Mouse (Mus musculus): ENCODE results near the gene Bbs9. TPM values are rescaled to one million over a fixed set of nuclear protein-coding genes. Genes with fewer than 3 reads are reported as not detected.

Bbs9 gene
- polyA plus RNA-seq, 1 experiment: 2.3 TPM

- H3K9me3 ChIP-seq: peaks cover 7% of the 10 kb centered on the region
- no peak overlapping the region for H3K4me3 ChIP-seq (replicated peaks)
- no peak for TF ChIP-seq GATA1 (IDR thresholded peaks at IDR 0.05; ENCODE audit: borderline replicate concordance, low read length)
- no peak for TF ChIP-seq FLI1 (IDR thresholded peaks at IDR 0.05; ENCODE audit: low read length)
- H3K36me3 ChIP-seq (replicated peaks; ENCODE audit: low read length): no peaks in the 10 kb centered on the region
- no peaks in the 10 kb centered on the region for H3K4me1 ChIP-seq
- no peaks in the 10 kb centered on the region for H3K27me3 ChIP-seq (replicated peaks)
Observed at GRCm38 (mm10) chr9:22613271-22613824, 137.8 kb downstream of the Bbs9 start.

- H3K36me3 ChIP-seq (replicated peaks; ENCODE audit: low read length): no peaks in the 10 kb centered on the region
- no peak for TF ChIP-seq FLI1 (IDR thresholded peaks at IDR 0.05; ENCODE audit: low read length)
- no peak for TF ChIP-seq GATA1 (IDR thresholded peaks at IDR 0.05; ENCODE audit: borderline replicate concordance, low read length)
- peaks cover 7% of the 10 kb centered on the region for H3K9me3 ChIP-seq
- no peaks in the 10 kb centered on the region for H3K4me1 ChIP-seq
- no peak overlapping the region for H3K4me3 ChIP-seq (replicated peaks)
- peaks cover 2% of the 10 kb centered on the region for H3K27me3 ChIP-seq (replicated peaks)
Observed at GRCm38 (mm10) chr9:22619245-22619644, 143.7 kb downstream of the Bbs9 start.

GRCm38 (mm10) chr9:22624966-22625365 is 149.5 kb downstream of the Bbs9 start:
- no peak overlapping the region for H3K4me3 ChIP-seq (replicated peaks)
- no peaks in the 10 kb centered on the region for H3K9me3 ChIP-seq
- peaks cover 10% of the 10 kb centered on the region; the same call in 1 of the 2 replicates for H3K4me1 ChIP-seq
- no peak for TF ChIP-seq GATA1 (IDR thresholded peaks at IDR 0.05; ENCODE audit: borderline replicate concordance, low read length)
- no peak for TF ChIP-seq FLI1 (IDR thresholded peaks at IDR 0.05; ENCODE audit: low read length)
- H3K36me3 ChIP-seq (replicated peaks; ENCODE audit: low read length): no peaks in the 10 kb centered on the region
- H3K27me3 ChIP-seq (replicated peaks): peaks cover 2% of the 10 kb centered on the region

- H3K4me3 ChIP-seq (replicated peaks): no peak overlapping the region
- H3K9me3 ChIP-seq: no peaks in the 10 kb centered on the region
- H3K36me3 ChIP-seq (replicated peaks; ENCODE audit: low read length): no peaks in the 10 kb centered on the region
- H3K27me3 ChIP-seq (replicated peaks): peaks cover 2% of the 10 kb centered on the region
- H3K4me1 ChIP-seq: peaks cover 14% of the 10 kb centered on the region
- no peak for TF ChIP-seq GATA1 (IDR thresholded peaks at IDR 0.05; ENCODE audit: borderline replicate concordance, low read length)
Observed at GRCm38 (mm10) chr9:22626014-22626413, 150.5 kb downstream of the Bbs9 start.

GRCm38 (mm10) chr9:22627912-22628311 is 152.4 kb downstream of the Bbs9 start:
- TF ChIP-seq GATA1 (IDR thresholded peaks at IDR 0.05; ENCODE audit: borderline replicate concordance, low read length): no peak
- peaks cover 29% of the 10 kb centered on the region for H3K4me1 ChIP-seq
- H3K27me3 ChIP-seq (replicated peaks): peaks cover 2% of the 10 kb centered on the region
- H3K9me3 ChIP-seq: peaks cover 4% of the 10 kb centered on the region; the same call in 1 of the 2 replicates
- H3K36me3 ChIP-seq (replicated peaks; ENCODE audit: low read length): peaks cover 3% of the 10 kb centered on the region
- no peak overlapping the region for H3K4me3 ChIP-seq (replicated peaks)

GRCm38 (mm10) chr9:22632800-22633485 is 157.4 kb downstream of the Bbs9 start:
- no peak for TF ChIP-seq GATA1 (IDR thresholded peaks at IDR 0.05; ENCODE audit: borderline replicate concordance, low read length)
- no peak for TF ChIP-seq FLI1 (IDR thresholded peaks at IDR 0.05; ENCODE audit: low read length)
- peaks cover 28% of the 10 kb centered on the region for H3K4me1 ChIP-seq
- H3K27me3 ChIP-seq (replicated peaks): no peaks in the 10 kb centered on the region
- peak overlapping the region; percentile 65 for H3K4me3 ChIP-seq (replicated peaks)
- H3K9me3 ChIP-seq: peaks cover 13% of the 10 kb centered on the region; the same call in 1 of the 2 replicates
- peaks cover 10% of the 10 kb centered on the region for H3K36me3 ChIP-seq (replicated peaks; ENCODE audit: low read length)

GRCm38 (mm10) chr9:22638502-22638901 is 163.0 kb downstream of the Bbs9 start:
- TF ChIP-seq FLI1 (IDR thresholded peaks at IDR 0.05; ENCODE audit: low read length): no peak
- peaks cover 18% of the 10 kb centered on the region for H3K4me1 ChIP-seq
- peak overlapping the region; percentile 15 for H3K4me3 ChIP-seq (replicated peaks)
- H3K36me3 ChIP-seq (replicated peaks; ENCODE audit: low read length): peaks cover 3% of the 10 kb centered on the region
- 0 out of 2 replicates have a peak, but pooled peaks cover 4% of the 10 kb centered on the region for H3K9me3 ChIP-seq
- no peaks in the 10 kb centered on the region for H3K27me3 ChIP-seq (replicated peaks)

GRCm38 (mm10) chr9:22640683-22641431 is 165.3 kb downstream of the Bbs9 start:
- Histone ChIP-seq H3K9me3 (no peaks in the 10 kb centered on the region), H3K27me3 (replicated peaks) (no peaks in the 10 kb centered on the region), H3K4me3 (replicated peaks) (no peak overlapping the region), H3K36me3 (replicated peaks; ENCODE audit: low read length) (no peaks in the 10 kb centered on the region), H3K4me1 (peaks cover 21% of the 10 kb centered on the region)
- TF ChIP-seq FLI1 (IDR thresholded peaks at IDR 0.05; ENCODE audit: low read length): no peak
- TF ChIP-seq GATA1 (IDR thresholded peaks at IDR 0.05; ENCODE audit: borderline replicate concordance, low read length): no peak

GRCm38 (mm10) chr9:22645844-22646390 is 170.4 kb downstream of the Bbs9 start:
- peaks cover 5% of the 10 kb centered on the region for H3K36me3 ChIP-seq (replicated peaks; ENCODE audit: low read length)
- peaks cover 3% of the 10 kb centered on the region; the same call in 1 of the 2 replicates for H3K9me3 ChIP-seq
- TF ChIP-seq FLI1 (IDR thresholded peaks at IDR 0.05; ENCODE audit: low read length): no peak
- no peak overlapping the region for H3K4me3 ChIP-seq (replicated peaks)
- H3K27me3 ChIP-seq (replicated peaks): no peaks in the 10 kb centered on the region
- peaks cover 16% of the 10 kb centered on the region for H3K4me1 ChIP-seq

- Histone ChIP-seq H3K9me3 (peaks cover 3% of the 10 kb centered on the region; the same call in 1 of the 2 replicates), H3K36me3 (replicated peaks; ENCODE audit: low read length) (peaks cover 5% of the 10 kb centered on the region), H3K4me1 (peaks cover 11% of the 10 kb centered on the region), H3K4me3 (replicated peaks) (no peak overlapping the region), H3K27me3 (replicated peaks) (no peaks in the 10 kb centered on the region)
- TF ChIP-seq FLI1 (IDR thresholded peaks at IDR 0.05; ENCODE audit: low read length): no peak
- no peak for TF ChIP-seq GATA1 (IDR thresholded peaks at IDR 0.05; ENCODE audit: borderline replicate concordance, low read length)
Observed at GRCm38 (mm10) chr9:22646461-22646860, 170.9 kb downstream of the Bbs9 start.
